Mouse (Mus musculus): ENCODE results near the gene Ptpn18. TPM values are rescaled to one million over a fixed set of nuclear protein-coding genes. Genes with fewer than 3 reads are reported as not detected.
"Not testable (repeated sequence)": the region's sequence is repeated elsewhere in the genome, so short reads cannot be mapped to it uniquely, and the experiment has no call there.

Ptpn18 gene
- total RNA-seq, 1 experiment, result 4.0 TPM

- Histone ChIP-seq H3K27ac (ENCODE audit: insufficient read depth, low read depth, low read length, poor library complexity, severe bottlenecking) (no peak overlapping the region), H3K4me3 (ENCODE audit: insufficient read depth in 1 of 2, low read depth in 1 of 2, low read length in 2 of 2, poor library complexity in 1 of 2, severe bottlenecking in 1 of 2) (0 out of 4 replicates have a peak overlapping the region, but pooled peaks of 1 of the 2 experiments have one; percentile 21), H3K4me1 (ENCODE audit: control insufficient read depth in 2 of 2, insufficient read depth in 2 of 2, low read length in 2 of 2, poor library complexity in 1 of 2) (no peaks in the 10 kb centered on the region; a peak in 1 of 4 replicates), H3K36me3 (ENCODE audit: control insufficient read depth, insufficient read depth, low read length, poor library complexity, severe bottlenecking) (no peaks in the 10 kb centered on the region), H3K9ac (ENCODE audit: insufficient read depth, low read depth, low read length, poor library complexity, severe bottlenecking) (no peak overlapping the region), H3K9me3 (ENCODE audit: control insufficient read depth, insufficient read depth, low read depth, low read length) (no peaks in the 10 kb centered on the region)
- in situ Hi-C loops (cut with MboI; ENCODE audit: low sequenced_read_pairs in 2 of 2, unreplicated experiment in 2 of 2), result no loop called here
- peak; percentile 75; the same call in 1 of the 2 replicates for TF ChIP-seq ZC3H11A (IDR thresholded peaks at IDR 0.05; ENCODE audit: borderline replicate concordance, low read depth, low read length)
- TF ChIP-seq ZNF384 (IDR thresholded peaks at IDR 0.05; ENCODE audit: low read depth, low read length), result no peak
- no peak for TF ChIP-seq CHD2 (IDR thresholded peaks at IDR 0.05; ENCODE audit: low read depth, low read length)
- TF ChIP-seq HCFC1 (IDR thresholded peaks at IDR 0.05; ENCODE audit: borderline replicate concordance, insufficient read depth, low read length), result no peak
- no peak for TF ChIP-seq MAFK (IDR thresholded peaks at IDR 0.05; ENCODE audit: insufficient read depth, low read depth, low read length)
- peak; percentile 77 for DNase-seq (ENCODE audit: low read depth, low spot score)
Measured at GRCm38 (mm10) chr1:34511027-34511426, 51.5 kb downstream of the Ptpn18 start.

GRCm38 (mm10) chr1:34513068-34513467, 53.5 kb downstream of the Ptpn18 start:
- in situ Hi-C loops (cut with MboI; ENCODE audit: low sequenced_read_pairs in 2 of 2, unreplicated experiment in 2 of 2), result no loop called here
- Histone ChIP-seq H3K9me3 (ENCODE audit: control insufficient read depth, insufficient read depth, low read depth, low read length) (no peaks in the 10 kb centered on the region), H3K4me3 (ENCODE audit: insufficient read depth in 1 of 2, low read depth in 1 of 2, low read length in 2 of 2, poor library complexity in 1 of 2, severe bottlenecking in 1 of 2) (no peak overlapping the region), H3K9ac (ENCODE audit: insufficient read depth, low read depth, low read length, poor library complexity, severe bottlenecking) (no peak overlapping the region), H3K27ac (ENCODE audit: insufficient read depth, low read depth, low read length, poor library complexity, severe bottlenecking) (no peak overlapping the region), H3K36me3 (ENCODE audit: control insufficient read depth, insufficient read depth, low read length, poor library complexity, severe bottlenecking) (no peaks in the 10 kb centered on the region), H3K4me1 (ENCODE audit: control insufficient read depth in 2 of 2, insufficient read depth in 2 of 2, low read length in 2 of 2, poor library complexity in 1 of 2) (peaks cover 0 to 2% of the 10 kb centered on the region in 2 experiments; a peak in 1 of 4 replicates)
- TF ChIP-seq HCFC1 (IDR thresholded peaks at IDR 0.05; ENCODE audit: borderline replicate concordance, insufficient read depth, low read length), result no peak
- TF ChIP-seq MAFK (IDR thresholded peaks at IDR 0.05; ENCODE audit: insufficient read depth, low read depth, low read length), result no peak
- no peak for TF ChIP-seq ZNF384 (IDR thresholded peaks at IDR 0.05; ENCODE audit: low read depth, low read length)
- no peak for TF ChIP-seq ZC3H11A (IDR thresholded peaks at IDR 0.05; ENCODE audit: borderline replicate concordance, low read depth, low read length)
- TF ChIP-seq CHD2 (IDR thresholded peaks at IDR 0.05; ENCODE audit: low read depth, low read length), result no peak
- no peak for DNase-seq (ENCODE audit: low read depth, low spot score)

- Histone ChIP-seq H3K4me1 (ENCODE audit: control insufficient read depth in 2 of 2, insufficient read depth in 2 of 2, low read length in 2 of 2, poor library complexity in 1 of 2) (peaks cover 0 to 2% of the 10 kb centered on the region in 2 experiments; a peak in 1 of 4 replicates), H3K9ac (ENCODE audit: insufficient read depth, low read depth, low read length, poor library complexity, severe bottlenecking) (no peak overlapping the region), H3K9me3 (ENCODE audit: control insufficient read depth, insufficient read depth, low read depth, low read length) (no peaks in the 10 kb centered on the region), H3K4me3 (ENCODE audit: insufficient read depth in 1 of 2, low read depth in 1 of 2, low read length in 2 of 2, poor library complexity in 1 of 2, severe bottlenecking in 1 of 2) (peak overlapping the region in 1 of 2 experiments; percentile 37; a peak in 2 of 4 replicates), H3K27ac (ENCODE audit: insufficient read depth, low read depth, low read length, poor library complexity, severe bottlenecking) (no peak overlapping the region), H3K36me3 (ENCODE audit: control insufficient read depth, insufficient read depth, low read length, poor library complexity, severe bottlenecking) (no peaks in the 10 kb centered on the region)
- in situ Hi-C loops (cut with MboI; ENCODE audit: low sequenced_read_pairs in 2 of 2, unreplicated experiment in 2 of 2), result no loop called here
- TF ChIP-seq MAFK (IDR thresholded peaks at IDR 0.05; ENCODE audit: insufficient read depth, low read depth, low read length), result no peak
- TF ChIP-seq ZNF384 (IDR thresholded peaks at IDR 0.05; ENCODE audit: low read depth, low read length), result no peak
- no peak for TF ChIP-seq CHD2 (IDR thresholded peaks at IDR 0.05; ENCODE audit: low read depth, low read length)
- TF ChIP-seq ZC3H11A (IDR thresholded peaks at IDR 0.05; ENCODE audit: borderline replicate concordance, low read depth, low read length), result no peak
- TF ChIP-seq HCFC1 (IDR thresholded peaks at IDR 0.05; ENCODE audit: borderline replicate concordance, insufficient read depth, low read length), result no peak
- no peak for DNase-seq (ENCODE audit: low read depth, low spot score)
Measured at GRCm38 (mm10) chr1:34516595-34516994, 57.0 kb downstream of the Ptpn18 start.

DNA sequence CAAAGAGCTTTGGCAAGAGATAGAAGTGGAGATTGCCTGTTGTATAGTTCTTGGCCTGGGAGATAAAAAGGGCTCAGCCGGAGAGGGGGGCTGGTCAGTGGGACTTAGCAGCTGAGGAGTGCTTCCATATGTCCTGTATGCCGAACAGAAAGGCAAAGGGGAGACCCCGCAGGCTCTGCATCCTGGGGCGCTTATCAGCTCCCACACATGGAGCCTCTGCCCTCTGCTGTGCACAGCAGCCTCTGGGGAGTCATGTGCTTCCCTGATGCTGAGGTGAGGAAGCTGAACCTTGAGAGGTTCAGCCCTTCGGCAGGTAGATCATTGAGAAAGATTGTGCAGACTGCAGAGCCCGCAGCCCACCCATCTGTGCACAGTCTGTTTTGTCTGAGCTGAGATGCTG, 57.7 kb downstream of the Ptpn18 start:
- H3K27ac ChIP-seq (ENCODE audit: insufficient read depth, low read depth, low read length, poor library complexity, severe bottlenecking); H3K9ac ChIP-seq (ENCODE audit: insufficient read depth, low read depth, low read length, poor library complexity, severe bottlenecking); in situ Hi-C loops (cut with MboI; ENCODE audit: low sequenced_read_pairs in 2 of 2, unreplicated experiment in 2 of 2); H3K36me3 ChIP-seq (ENCODE audit: control insufficient read depth, insufficient read depth, low read length, poor library complexity, severe bottlenecking); H3K9me3 ChIP-seq (ENCODE audit: control insufficient read depth, insufficient read depth, low read depth, low read length); H3K4me1 ChIP-seq (ENCODE audit: control insufficient read depth in 2 of 2, insufficient read depth in 2 of 2, low read length in 2 of 2, poor library complexity in 1 of 2); DNase-seq (ENCODE audit: low read depth, low spot score); H3K4me3 ChIP-seq (ENCODE audit: insufficient read depth in 1 of 2, low read depth in 1 of 2, low read length in 2 of 2, poor library complexity in 1 of 2, severe bottlenecking in 1 of 2): not testable (repeated sequence)

DNA sequence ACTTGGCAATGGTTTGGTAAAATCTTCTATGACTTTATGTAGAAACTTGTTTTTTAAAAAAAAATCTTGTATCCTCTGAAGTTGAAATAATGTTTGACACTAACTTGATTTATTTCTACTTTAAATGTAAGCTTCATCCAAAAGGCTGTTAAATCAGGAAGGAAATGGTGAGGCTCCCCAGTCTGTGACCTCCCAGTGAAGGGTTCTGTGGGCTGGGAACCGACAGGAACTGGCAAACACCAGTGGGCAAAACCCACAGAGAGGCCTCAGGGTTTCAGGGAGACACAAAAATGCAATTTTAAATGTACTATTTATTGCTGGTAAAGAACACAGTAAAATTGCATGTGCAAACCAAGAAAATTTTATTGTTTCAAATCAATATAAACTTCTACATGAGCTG, 58.2 kb downstream of the Ptpn18 start:
- H3K4me3 ChIP-seq (ENCODE audit: insufficient read depth in 1 of 2, low read depth in 1 of 2, low read length in 2 of 2, poor library complexity in 1 of 2, severe bottlenecking in 1 of 2); H3K4me1 ChIP-seq (ENCODE audit: control insufficient read depth in 2 of 2, insufficient read depth in 2 of 2, low read length in 2 of 2, poor library complexity in 1 of 2); H3K27ac ChIP-seq (ENCODE audit: insufficient read depth, low read depth, low read length, poor library complexity, severe bottlenecking); in situ Hi-C loops (cut with MboI; ENCODE audit: low sequenced_read_pairs in 2 of 2, unreplicated experiment in 2 of 2); DNase-seq (ENCODE audit: low read depth, low spot score); H3K9me3 ChIP-seq (ENCODE audit: control insufficient read depth, insufficient read depth, low read depth, low read length); H3K36me3 ChIP-seq (ENCODE audit: control insufficient read depth, insufficient read depth, low read length, poor library complexity, severe bottlenecking); H3K9ac ChIP-seq (ENCODE audit: insufficient read depth, low read depth, low read length, poor library complexity, severe bottlenecking): not testable (repeated sequence)

All from ES-E14 (cell line).